Mouse (Mus musculus) kidney, embryonic 16.5 days (tissue): ENCODE measurements around the gene Mst1. TPM values are rescaled to one million over a fixed set of nuclear protein-coding genes. Genes with fewer than 3 reads are reported as not detected.
A peak's percentile ranks its signal among the peaks of the same experiment; 100 is the strongest.

Source experiments
- ATAC-seq: fragments of 200-750 bp; cut with Nextera tagmentation; 2 replicates; pipeline ENCODE4 v1.8.0; 2017; ENCODE audit warnings: moderate TSS enrichment; ENCODE audit not compliant: low FRiP score, low TSS enrichment
- H3K27ac ChIP-seq: fragments of 300-500 bp; sonication (generic); 2 replicates; pipeline ENCODE4 v1.5.1; 2014; ENCODE audit warnings: low read length
- H3K27me3 ChIP-seq: fragments of 300-500 bp; sonication (generic); 2 replicates; pipeline ENCODE4 v1.6.1; 2014; ENCODE audit warnings: low read length, control low read depth, mixed read lengths; ENCODE audit not compliant: insufficient read depth
- H3K36me3 ChIP-seq: fragments of 300-500 bp; sonication (generic); 2 replicates; pipeline ENCODE4 v1.6.1; 2014; ENCODE audit warnings: low read length, control low read depth, mixed read lengths; ENCODE audit not compliant: insufficient read depth
- H3K4me1 ChIP-seq: fragments of 300-500 bp; sonication (generic); 2 replicates; pipeline ENCODE4 v1.6.1; 2014; ENCODE audit warnings: low read length, control low read depth, mixed read lengths; ENCODE audit not compliant: insufficient read depth
- H3K4me2 ChIP-seq: fragments of 300-500 bp; sonication (generic); replicated peaks from 2 replicates; pipeline ENCODE4 v1.6.1; 2014; ENCODE audit warnings: low read depth, low read length
- H3K4me3 ChIP-seq: fragments of 300-500 bp; sonication (generic); 2 replicates; pipeline ENCODE4 v1.5.1; 2014; ENCODE audit warnings: mild to moderate bottlenecking, low read length
- H3K9ac ChIP-seq: fragments of 300-500 bp; sonication (generic); replicated peaks from 2 replicates; pipeline ENCODE4 v1.6.1; 2014; ENCODE audit warnings: low read length
- H3K9me3 ChIP-seq: fragments of 300-500 bp; sonication (generic); 2 replicates; pipeline ENCODE4 v1.6.1; 2016; ENCODE audit warnings: low read length, control low read depth
- WGBS: fragments of 180-500 bp; shearing (Covaris S2); extraction: QIAGEN DNeasy Blood & Tissue Kit; methylation state at CpG from one replicate; pipeline ENCODE4 v1.1.7; 2014; 5-methylcytosine and 5-hydroxymethylcytosine counted together
- polyA plus RNA-seq: library from polyadenylated mRNA; unstranded; fragments of >200 nt; fragmentation: Nextera tagmentation; extraction: Ambion mirVana; gene quantifications from 2 replicates; pipeline ENCODE4 v1.2.1, GENCODE M21; 2015

Mst1 gene
- polyA plus RNA-seq, 1 experiment from 2014 or later, result 0.21 TPM

- WGBS, result 84% methylated on average over 16 of the region's 16 CpGs
- H3K9me3 ChIP-seq, result 0 out of 2 replicates have a peak, but pooled peaks cover 3% of the 10 kb centered on the region
- no peak overlapping the region for H3K4me3 ChIP-seq
- peaks cover 35% of the 10 kb centered on the region for H3K4me1 ChIP-seq
- H3K36me3 ChIP-seq, result no peaks in the 10 kb centered on the region
- no peak for ATAC-seq
- no peak overlapping the region for H3K27ac ChIP-seq
- H3K27me3 ChIP-seq, result peaks cover 1% of the 10 kb centered on the region; the same call in 1 of the 2 replicates
- H3K4me2 ChIP-seq, result no peak overlapping the region; the same call in 1 of the 2 replicates
- 0 out of 2 replicates have a peak overlapping the region, but pooled peaks have one; percentile 65 for H3K9ac ChIP-seq
Observed at GRCm38 (mm10) chr9:108110160-108110559, 29.9 kb downstream of the Mst1 start.

DNA sequence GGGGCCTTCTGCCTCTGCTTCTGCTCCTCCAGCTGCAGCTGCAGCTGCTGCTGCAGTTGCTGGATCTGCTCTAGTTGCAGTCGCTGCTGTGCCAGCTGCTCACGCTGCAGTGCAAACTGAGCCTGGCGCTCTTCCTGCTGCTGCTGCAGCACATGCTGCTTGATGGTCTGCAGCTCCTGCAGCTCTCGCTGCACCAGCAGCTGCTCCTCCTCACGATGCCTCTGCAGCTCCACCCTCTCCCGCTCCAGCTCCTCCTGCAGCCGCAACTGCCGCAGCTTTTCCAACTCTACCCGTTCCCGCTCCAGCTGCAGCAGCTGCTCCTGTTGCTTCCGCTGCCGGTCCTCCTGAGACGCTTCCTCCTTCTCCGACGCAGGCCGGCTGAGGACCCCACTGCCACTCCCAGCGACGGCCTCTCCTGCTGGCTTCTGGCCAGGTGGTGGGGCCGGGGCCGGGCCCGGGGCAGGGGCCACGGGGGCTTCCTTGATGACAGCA, 30.9 kb downstream of the Mst1 start:
- no peak; the same call in 1 of the 2 replicates for ATAC-seq
- WGBS, result 5% methylated on average over 22 of the region's 22 CpGs
- peak overlapping the region; percentile 43 for H3K4me3 ChIP-seq
- peaks cover 4% of the 10 kb centered on the region; the same call in 1 of the 2 replicates for H3K27me3 ChIP-seq
- H3K9me3 ChIP-seq, result 0 out of 2 replicates have a peak, but pooled peaks cover 3% of the 10 kb centered on the region
- H3K36me3 ChIP-seq, result no peaks in the 10 kb centered on the region
- peak overlapping the region; percentile 71 for H3K4me2 ChIP-seq
- H3K4me1 ChIP-seq, result peaks cover 26% of the 10 kb centered on the region
- H3K9ac ChIP-seq, result peak overlapping the region; percentile 65
- no peak overlapping the region for H3K27ac ChIP-seq

DNA sequence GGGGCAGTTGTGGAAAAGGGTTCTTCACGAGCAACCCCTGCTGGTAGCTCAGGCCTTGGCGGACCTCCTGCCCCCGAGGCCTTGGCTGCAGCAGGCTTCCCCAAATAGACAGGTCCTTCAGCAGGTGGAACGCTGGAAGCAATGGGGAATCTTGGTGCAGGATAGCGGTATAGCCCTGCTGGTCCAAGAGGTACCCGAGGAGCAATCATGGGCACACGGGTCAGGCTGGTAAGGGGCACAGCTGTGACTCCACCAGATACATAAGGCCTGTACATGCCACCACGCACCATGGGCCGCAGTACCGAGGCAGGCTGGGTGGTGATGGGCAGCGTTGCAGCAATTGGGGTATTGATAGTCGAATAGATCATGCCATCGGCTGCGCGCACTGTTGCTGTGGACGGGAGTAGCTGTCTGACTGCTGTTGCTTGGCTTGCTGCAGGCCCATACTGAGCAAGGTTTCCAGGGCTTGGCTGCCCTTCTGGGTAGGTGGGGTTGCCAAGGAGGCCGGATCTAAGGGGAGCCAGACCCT, 31.4 kb downstream of the Mst1 start:
- ATAC-seq, result no peak

DNA sequence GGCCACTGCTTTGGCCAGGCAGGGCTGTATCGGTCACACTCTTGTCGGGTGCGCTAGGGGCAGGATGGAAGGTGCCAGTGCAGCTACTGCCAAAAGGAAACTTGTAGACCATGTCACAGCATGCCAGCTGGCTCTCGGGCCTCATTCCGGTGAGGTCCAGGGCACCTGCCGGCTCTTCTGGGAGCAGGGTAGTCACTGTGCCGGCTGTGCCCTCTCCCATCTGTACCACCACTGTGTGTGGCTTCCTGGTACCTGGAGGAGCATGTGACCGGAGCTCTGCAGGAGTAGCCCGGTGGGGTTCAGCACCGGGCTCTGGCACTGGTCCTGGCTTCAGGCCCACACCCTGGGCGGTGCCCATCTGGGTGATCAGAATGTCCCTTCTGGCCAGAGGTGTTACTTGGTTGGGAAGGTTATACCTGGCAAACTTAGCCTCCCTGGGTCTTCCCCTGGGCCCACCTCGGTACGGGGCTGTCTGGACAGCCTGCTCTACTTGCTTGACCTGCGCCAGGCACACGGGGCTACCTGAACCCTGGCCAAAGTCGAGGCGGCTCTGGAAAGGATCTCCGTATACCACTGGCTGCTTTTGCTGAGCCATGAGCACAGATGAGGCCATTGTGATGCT, 32.6 kb downstream of the Mst1 start:
- no peak overlapping the region for H3K4me2 ChIP-seq

More for the DNA sequence above, 31.4 kb downstream of the Mst1 start:
- Histone ChIP-seq H3K36me3 (no peaks in the 10 kb centered on the region), H3K27me3 (peaks cover 4% of the 10 kb centered on the region; the same call in 1 of the 2 replicates), H3K27ac (no peak overlapping the region), H3K4me1 (peaks cover 23% of the 10 kb centered on the region), H3K4me3 (peak overlapping the region; percentile 43), H3K9me3 (0 out of 2 replicates have a peak, but pooled peaks cover 3% of the 10 kb centered on the region), H3K4me2 (peak overlapping the region; percentile 71), H3K9ac (peak overlapping the region; percentile 65)
- WGBS, result 70% methylated on average over 17 of the region's 17 CpGs

GRCm38 (mm10) chr9:108115290-108116077, 35.2 kb downstream of the Mst1 start:
- H3K4me2 ChIP-seq, result no peak overlapping the region
- peaks cover 23% of the 10 kb centered on the region for H3K4me1 ChIP-seq
- peaks cover 4% of the 10 kb centered on the region; the same call in 1 of the 2 replicates for H3K27me3 ChIP-seq
- ATAC-seq, result no peak
- H3K36me3 ChIP-seq, result no peaks in the 10 kb centered on the region
- H3K9ac ChIP-seq, result no peak overlapping the region
- WGBS, result 70% methylated on average over 43 of the region's 43 CpGs
- 0 out of 2 replicates have a peak, but pooled peaks cover 3% of the 10 kb centered on the region for H3K9me3 ChIP-seq
- H3K27ac ChIP-seq, result no peak overlapping the region
- H3K4me3 ChIP-seq, result 0 out of 2 replicates have a peak overlapping the region, but pooled peaks have one; percentile 3

More for the DNA sequence above, 32.6 kb downstream of the Mst1 start:
- Histone ChIP-seq H3K27me3 (peaks cover 4% of the 10 kb centered on the region; the same call in 1 of the 2 replicates), H3K9ac (no peak overlapping the region), H3K36me3 (no peaks in the 10 kb centered on the region), H3K4me1 (peaks cover 17% of the 10 kb centered on the region), H3K9me3 (0 out of 2 replicates have a peak, but pooled peaks cover 3% of the 10 kb centered on the region), H3K4me3 (no peak overlapping the region), H3K27ac (no peak overlapping the region)
- 94% methylated on average over 18 of the region's 18 CpGs for WGBS
- no peak for ATAC-seq

DNA sequence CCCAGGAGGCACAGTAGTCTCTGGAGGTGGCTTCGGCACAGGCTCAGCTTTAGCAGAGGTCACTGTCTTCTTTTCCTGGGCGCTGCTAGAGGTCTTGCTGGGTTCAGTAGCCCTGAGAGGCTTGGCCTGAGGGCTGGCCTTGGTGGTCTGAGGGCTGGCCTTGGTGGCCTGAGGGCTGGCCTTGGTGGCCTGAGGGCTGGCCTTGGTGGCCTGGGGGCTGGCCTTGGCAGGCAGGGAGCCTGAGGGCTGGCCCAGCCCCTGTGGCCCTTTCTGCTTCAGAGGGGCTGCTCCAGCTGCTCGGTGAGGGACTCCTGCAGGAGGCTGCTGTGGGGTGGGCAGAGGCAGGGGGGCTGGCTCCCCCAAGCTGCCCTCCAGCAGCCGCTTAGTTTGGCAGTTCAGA, 36.9 kb downstream of the Mst1 start:
- H3K9ac ChIP-seq, result no peak overlapping the region
- 0 out of 2 replicates have a peak, but pooled peaks cover 3% of the 10 kb centered on the region for H3K9me3 ChIP-seq
- H3K4me1 ChIP-seq, result peaks cover 14% of the 10 kb centered on the region
- no peak for ATAC-seq
- H3K27me3 ChIP-seq, result peaks cover 4% of the 10 kb centered on the region; the same call in 1 of the 2 replicates
- 49% methylated on average over 4 of the region's 4 CpGs for WGBS
- no peak overlapping the region for H3K4me3 ChIP-seq
- H3K4me2 ChIP-seq, result no peak overlapping the region
- no peaks in the 10 kb centered on the region for H3K36me3 ChIP-seq
- no peak overlapping the region for H3K27ac ChIP-seq

GRCm38 (mm10) chr9:108119891-108120411, 39.7 kb downstream of the Mst1 start:
- Histone ChIP-seq H3K36me3 (no peaks in the 10 kb centered on the region), H3K9me3 (no peaks in the 10 kb centered on the region), H3K27me3 (0 out of 2 replicates have a peak, but pooled peaks cover 4% of the 10 kb centered on the region), H3K4me3 (no peak overlapping the region), H3K27ac (peak overlapping the region; percentile 86), H3K9ac (peak overlapping the region; percentile 48; the same call in 1 of the 2 replicates), H3K4me1 (peaks cover 14% of the 10 kb centered on the region), H3K4me2 (no peak overlapping the region; the same call in 1 of the 2 replicates)
- whole genome bisulfite sequencing, result 31% methylated on average over 11 of the region's 11 CpGs
- peak; percentile 95 for ATAC-seq

- Histone ChIP-seq H3K9me3 (no peaks in the 10 kb centered on the region), H3K27me3 (no peaks in the 10 kb centered on the region), H3K27ac (no peak overlapping the region), H3K4me3 (no peak overlapping the region), H3K36me3 (no peaks in the 10 kb centered on the region), H3K4me2 (no peak overlapping the region), H3K9ac (no peak overlapping the region), H3K4me1 (peaks cover 14% of the 10 kb centered on the region)
- WGBS, result 91% methylated on average over 8 of the region's 8 CpGs
- ATAC-seq, result no peak
Observed at GRCm38 (mm10) chr9:108120671-108121070, 40.4 kb downstream of the Mst1 start.

DNA sequence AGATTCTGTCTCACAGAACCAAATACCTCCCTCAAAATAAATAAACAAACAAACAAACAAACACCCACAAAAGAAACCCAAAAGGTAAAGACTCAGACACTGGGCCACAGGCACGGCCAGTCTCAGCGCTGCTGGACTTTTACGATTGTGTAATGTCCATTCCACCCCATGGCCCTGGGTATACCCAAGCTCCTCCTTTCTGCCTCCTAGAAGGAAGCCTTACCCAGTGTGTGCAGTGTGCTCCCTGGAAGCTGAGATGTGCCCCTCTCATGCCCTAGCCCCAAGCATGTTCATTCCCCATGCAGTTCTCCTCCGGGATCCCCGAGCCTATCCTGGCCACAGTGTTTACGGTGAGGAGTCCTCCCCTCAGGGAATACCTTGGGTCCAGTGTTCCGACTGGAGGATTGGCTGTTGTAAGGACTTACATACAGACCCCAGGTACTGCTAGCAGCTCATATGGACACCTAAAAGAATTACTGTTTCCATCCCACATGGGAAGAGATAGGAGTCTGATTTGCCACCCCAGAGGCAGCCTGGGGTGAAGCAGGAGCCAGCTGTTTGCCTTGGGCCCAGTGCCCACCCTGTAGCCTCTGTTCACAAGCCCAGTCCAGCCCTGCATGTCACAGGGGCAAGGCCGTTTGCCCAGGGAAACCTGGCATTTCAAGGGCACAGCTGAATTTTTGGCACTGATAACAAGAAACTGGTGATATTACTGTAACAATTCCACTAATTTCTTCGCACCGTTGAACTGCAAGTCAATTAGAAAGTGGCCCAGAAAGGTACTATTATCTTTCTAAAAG, 41.1 kb downstream of the Mst1 start:
- Histone ChIP-seq H3K9me3 (no peaks in the 10 kb centered on the region), H3K4me1 (peaks cover 14% of the 10 kb centered on the region), H3K27ac (no peak overlapping the region), H3K4me3 (no peak overlapping the region), H3K4me2 (no peak overlapping the region), H3K27me3 (no peaks in the 10 kb centered on the region), H3K9ac (no peak overlapping the region), H3K36me3 (no peaks in the 10 kb centered on the region)
- WGBS, result 84% methylated on average over 10 of the region's 10 CpGs
- no peak for ATAC-seq
